Mouse (Mus musculus): Measurements from ENCODE around the gene Arrdc5.

GRCm38 (mm10) chr17:56325450-56326152 is 25.5 kb upstream of the Arrdc5 start, which contains the start of gene Kdm4b:
- TF ChIP-seq EP300 (IDR thresholded peaks at IDR 0.05; ENCODE audit: low read depth) (no peak), CTCF (IDR thresholded peaks at IDR 0.05; ENCODE audit: low read depth) (no peak)
